Mouse (Mus musculus): ENCODE data around the gene Por. TPM values are rescaled to one million over a fixed set of nuclear protein-coding genes. Genes with fewer than 3 reads are reported as not detected.

The Por gene
- total RNA-seq, 2 experiments from 2014 or later = 30.3 to 35.6 TPM

- DNase-seq (ENCODE audit: low spot score) = no peak
Observed at GRCm38 (mm10) chr5:135725991-135726390, 56.2 kb downstream of the Por start.

DNA sequence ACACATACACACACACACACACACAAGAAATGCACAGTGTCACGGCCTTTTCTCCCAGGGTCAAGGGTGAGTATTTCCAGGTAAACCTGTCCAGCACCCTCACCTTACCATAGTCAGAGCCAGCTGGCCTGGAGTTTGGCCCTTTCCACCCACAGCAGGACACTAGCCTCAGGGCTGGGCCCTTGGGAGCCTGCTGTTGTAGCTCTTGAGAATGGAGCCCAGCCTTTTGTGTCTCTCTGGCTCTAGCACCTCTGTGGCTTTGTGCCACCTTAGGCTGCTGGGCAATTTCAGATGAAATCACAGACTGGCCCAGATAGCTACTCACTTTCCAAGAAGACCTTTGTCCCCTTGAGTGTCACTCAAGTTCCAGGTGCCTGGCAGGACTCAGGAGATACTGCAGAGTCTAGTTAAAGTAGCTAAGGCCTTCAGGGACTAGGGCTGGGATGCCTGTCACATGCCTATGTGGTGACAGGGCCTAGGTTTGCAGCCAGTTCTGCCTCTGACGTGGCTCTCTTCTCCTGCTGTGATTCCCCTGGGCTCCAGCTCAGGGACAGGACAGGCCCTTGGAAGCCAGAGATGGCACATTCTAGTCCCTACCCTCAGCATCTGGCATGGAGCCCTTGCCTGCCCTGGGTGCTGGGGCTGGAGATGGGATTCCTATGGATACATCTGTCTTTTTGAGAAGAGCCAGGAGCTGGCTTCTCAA, 57.0 kb downstream of the Por start:
- DNase-seq (ENCODE audit: low spot score) = peak; percentile 55

GRCm38 (mm10) chr5:135727871-135728270, 58.0 kb downstream of the Por start:
- DNase-seq (ENCODE audit: low spot score) = no peak

- no peak for DNase-seq (ENCODE audit: low spot score)
Observed at GRCm38 (mm10) chr5:135728361-135728760, 58.5 kb downstream of the Por start.

GRCm38 (mm10) chr5:135729351-135729750, 59.5 kb downstream of the Por start:
- DNase-seq (ENCODE audit: low spot score) = no peak

- DNase-seq (ENCODE audit: low spot score) = no peak
Observed at GRCm38 (mm10) chr5:135730278-135730677, 60.4 kb downstream of the Por start.

GRCm38 (mm10) chr5:135730916-135731315, 61.1 kb downstream of the Por start:
- no peak for DNase-seq (ENCODE audit: low spot score)

DNA sequence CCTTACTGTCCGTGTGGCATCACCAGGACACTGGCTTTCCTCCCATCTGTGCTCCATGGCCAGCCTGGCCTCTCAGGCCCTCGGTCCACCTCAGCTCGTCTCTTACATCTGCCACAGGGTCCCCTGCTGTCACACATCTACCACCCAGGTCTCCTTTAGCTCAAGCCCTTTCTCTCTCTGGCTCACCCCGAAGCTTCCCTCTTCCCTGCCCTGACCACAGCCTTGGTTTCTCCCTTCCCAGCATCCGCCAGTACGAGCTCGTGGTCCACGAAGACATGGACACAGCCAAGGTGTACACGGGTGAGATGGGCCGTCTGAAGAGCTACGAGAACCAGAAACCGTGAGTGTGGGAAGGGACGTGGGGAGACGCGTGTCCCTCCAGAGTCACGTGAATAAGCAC, 61.5 kb downstream of the Por start:
- no peak for DNase-seq (ENCODE audit: low spot score)

DNA sequence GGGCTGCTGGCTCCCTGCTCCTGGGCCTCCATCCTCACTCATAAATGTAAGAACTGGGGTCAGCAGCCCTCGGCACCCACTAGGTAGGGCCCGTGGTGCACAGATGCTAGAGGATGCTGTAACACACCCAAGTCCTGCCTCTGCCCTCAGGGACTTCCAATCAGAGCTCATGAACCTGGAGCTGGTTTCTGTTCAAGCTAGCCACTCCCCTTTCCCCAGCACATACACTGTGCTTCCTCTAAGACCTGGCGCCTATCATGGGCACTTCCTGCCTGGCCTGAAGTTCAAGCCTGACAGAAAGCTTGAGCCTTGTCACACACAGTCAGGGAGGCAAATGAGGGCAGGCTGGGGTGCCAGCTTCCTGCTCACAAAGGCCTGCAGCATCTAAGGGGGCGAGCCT, 63.2 kb downstream of the Por start:
- DNase-seq (ENCODE audit: low spot score) = no peak

GRCm38 (mm10) chr5:135734057-135734680, 64.3 kb downstream of the Por start:
- DNase-seq (ENCODE audit: low spot score) = no peak

DNA sequence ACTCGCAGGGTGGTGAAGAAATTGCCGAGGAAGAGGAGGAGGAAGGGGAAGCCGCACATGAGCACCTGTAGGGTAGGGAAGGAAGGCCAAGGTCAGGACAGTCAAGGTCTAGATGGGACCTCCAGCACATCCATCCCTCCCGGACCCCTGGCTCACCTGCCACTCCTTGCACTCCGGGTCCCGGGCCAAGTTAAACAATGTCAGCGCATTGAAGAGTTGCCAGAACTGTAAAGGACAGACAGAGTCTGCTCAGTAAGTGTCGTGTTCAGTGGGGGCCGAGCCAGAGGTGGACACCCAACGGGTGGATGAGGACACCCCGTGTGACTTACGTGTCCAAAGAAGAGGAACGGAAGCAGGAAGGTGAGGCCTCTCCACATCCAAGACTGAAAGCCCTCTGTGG, 65.9 kb downstream of the Por start:
- no peak for DNase-seq (ENCODE audit: low spot score)

DNA sequence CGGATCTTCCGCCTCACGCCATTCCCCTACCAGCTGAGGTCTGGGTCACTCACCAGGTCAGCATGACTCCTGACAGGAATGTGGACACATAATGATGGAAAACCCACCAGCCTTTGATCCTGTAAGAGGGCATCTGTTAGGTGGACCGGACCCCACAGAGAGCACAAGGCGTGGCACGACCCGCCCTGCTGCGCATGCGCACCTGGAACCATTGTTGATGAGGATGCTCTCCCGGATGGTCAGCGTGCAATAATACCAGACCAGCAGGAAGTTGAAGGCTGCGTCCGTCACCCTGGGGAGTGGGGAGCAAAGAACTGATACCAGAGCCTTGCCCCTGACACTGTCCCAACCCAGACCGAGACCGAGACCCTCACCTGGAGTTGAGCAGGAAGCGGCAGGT, 66.7 kb downstream of the Por start:
- DNase-seq (ENCODE audit: low spot score) = no peak

DNA sequence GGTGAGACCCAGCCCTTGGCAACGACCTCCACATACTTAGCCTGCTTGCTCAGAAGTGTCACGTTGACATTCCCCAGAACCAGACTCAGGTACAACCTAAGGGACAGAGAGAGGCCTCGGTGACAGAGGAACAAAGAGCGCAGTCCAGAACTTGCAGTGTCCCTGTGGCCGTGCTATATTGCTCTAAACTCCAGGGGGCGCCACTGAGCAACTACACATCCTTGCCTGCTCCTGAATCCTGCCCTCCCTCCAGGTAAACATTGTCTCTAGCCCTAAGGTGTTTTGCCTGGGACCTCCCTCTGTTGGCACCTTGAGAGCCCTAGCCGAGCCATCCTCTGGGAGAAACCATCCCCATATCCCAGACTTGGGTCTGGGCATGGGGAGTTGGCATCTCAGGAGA, 67.3 kb downstream of the Por start:
- DNase-seq (ENCODE audit: low spot score) = no peak

- no peak for DNase-seq (ENCODE audit: low spot score)
Observed at GRCm38 (mm10) chr5:135738266-135738665, 68.4 kb downstream of the Por start.

DNA sequence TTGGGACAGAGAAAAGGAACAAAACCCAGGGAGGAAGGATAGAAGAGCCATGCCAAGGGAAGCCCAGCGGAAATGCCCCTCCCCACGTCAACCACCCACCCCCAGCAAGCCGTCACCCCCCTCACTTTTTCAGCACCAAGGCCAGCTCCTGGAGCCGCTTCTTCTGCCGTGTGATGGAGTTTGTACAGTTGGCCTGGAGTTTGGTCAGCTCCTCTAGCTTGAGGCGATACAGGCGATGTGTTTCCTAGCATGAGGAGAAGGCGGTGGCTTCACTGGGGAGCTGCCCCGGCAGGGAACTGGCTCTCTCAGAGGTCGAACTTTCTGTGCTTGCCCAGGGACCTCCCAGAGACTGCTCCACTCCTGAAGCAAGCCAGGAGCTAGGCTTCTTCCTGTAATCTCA, 72.3 kb downstream of the Por start:
- DNase-seq (ENCODE audit: low spot score) = no peak

- no peak for DNase-seq (ENCODE audit: low spot score)
Observed at GRCm38 (mm10) chr5:135742941-135743740, 73.3 kb downstream of the Por start.

DNA sequence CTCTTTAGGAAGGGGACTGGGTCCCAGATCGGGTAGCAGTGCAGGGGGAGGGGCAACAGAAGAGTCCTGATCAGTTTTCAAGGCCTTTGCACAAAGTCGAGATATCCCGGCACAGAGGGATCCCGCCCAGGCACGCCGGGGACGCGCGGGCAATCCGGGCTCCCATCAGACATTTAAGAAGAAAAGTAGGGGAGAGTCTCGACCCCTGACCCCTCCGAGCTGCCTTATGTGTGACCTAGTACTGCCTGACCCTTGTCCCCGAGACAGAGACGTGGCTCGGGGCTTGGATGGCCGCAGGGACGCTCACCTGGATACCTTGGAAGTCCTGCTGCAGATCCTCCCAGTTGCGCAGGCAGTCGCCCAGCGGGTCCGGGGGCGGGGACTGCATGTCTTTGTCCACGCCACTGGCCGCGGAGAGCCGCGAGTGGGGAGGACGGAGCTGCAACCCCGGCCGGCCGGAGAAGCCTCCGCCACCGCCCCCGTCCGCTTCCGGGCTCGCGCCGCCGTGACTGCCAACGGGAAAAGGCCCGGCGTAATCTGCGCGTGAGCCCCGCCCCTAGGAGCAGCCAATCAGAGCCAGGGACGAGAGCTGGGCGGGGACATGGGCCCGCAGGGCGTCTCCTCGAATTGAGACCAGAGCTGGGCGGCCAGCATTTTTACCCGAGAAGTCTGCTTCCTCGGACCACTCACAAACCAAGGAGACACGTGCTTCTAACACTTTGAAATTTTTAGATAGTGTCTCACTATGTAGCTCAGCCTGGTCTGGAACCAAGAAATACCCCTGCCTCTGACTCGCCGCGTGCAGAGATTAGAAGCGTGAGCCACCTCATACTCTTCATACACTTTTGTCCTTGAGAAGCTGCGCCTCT, 74.1 kb downstream of the Por start, which contains the start of gene Tmem120a:
Gene Tmem120a (minus strand): TSS at position 708 of the 869 bp plus-strand sequence.
- peak; percentile 97 for DNase-seq (ENCODE audit: low spot score)

DNA sequence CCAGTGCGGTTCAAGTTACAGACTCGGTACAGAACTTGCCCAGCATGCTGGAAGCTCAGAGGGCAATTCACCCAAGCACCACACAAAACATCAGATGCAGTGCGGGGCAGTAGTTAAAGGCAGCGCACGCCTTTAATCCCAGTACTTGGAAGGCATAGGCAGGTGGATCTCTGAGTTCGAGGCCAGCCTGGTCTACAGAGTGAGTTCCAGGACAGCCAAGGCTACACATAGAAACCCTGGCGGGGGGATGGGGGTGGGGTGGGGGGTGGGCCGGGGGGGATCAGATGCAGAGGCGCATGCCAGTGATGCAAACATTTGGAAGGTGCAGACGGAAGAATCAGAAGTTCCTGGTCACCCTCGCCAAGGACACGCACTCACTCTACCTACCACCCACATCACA, 74.9 kb downstream of the Por start:
- no peak for DNase-seq (ENCODE audit: low spot score)

DNA sequence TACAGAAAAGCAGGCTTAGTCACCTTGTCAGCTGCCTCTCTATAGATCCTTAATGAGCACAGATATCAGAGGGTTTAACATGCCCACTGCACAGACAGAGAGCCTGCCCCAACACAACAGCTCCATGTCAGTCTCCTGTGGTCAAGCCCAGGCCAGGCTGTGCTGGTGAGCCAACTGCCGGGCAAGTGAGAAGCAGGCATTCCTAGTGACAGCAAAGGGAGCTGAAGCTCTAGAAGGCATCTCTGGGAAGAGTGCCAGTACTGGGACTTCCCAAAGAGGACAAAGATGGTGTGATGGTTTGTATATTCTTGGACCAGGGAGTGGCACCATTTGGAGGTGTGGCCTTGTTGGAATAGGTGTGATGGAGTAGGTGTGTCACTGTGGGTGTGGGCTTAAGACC, 81.2 kb downstream of the Por start:
- DNase-seq (ENCODE audit: low spot score) = no peak

DNA sequence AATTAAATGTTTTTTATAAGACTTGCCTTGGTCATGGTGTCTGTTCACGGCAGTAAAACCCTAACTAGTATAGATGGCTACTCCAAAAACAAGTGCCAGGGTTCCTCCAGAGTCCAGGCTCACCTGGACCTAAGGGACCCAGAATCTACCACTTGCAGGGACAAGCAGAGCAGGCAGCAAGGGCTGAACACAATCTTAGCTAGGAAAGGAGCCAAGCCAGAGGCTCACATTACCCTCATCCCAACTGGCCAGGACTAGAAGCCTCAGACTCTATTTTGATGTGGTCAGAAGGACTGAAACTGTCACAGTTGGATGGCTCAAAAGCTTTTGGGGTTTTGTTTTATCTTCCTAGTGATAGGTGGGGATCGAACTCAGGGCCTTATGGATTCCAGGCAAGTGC, 81.8 kb downstream of the Por start:
- DNase-seq (ENCODE audit: low spot score) = peak; percentile 51

GRCm38 (mm10) chr5:135761881-135762280, 92.0 kb downstream of the Por start:
- DNase-seq (ENCODE audit: low spot score) = no peak

- DNase-seq (ENCODE audit: low spot score) = peak; percentile 69
Observed at GRCm38 (mm10) chr5:135763526-135763925, 93.7 kb downstream of the Por start.

Measured in gastrocnemius, adult 18-20 months (tissue).